15 mouse cellular contexts compared by ENCODE assay signal in genomic region chr15:5946650-5947049, GRCm38 (mm10).
"Had no signal": no experiment of that assay in that cellular context is flagged by ENCODE, and none has a peak within 500 bp of the region (broad histone marks: within the 10 kb centered on the region; RNA-seq: fewer than 3 reads in every experiment).

No protein-coding gene starts in this region.

- H3K9me3 ChIP-seq: neural tube, embryonic 15.5 days; stomach, embryonic 15.5 days had no signal

- H3K9ac ChIP-seq: neural tube, embryonic 15.5 days; stomach, embryonic 15.5 days had no signal

- H3K27me3 ChIP-seq: neural tube, embryonic 15.5 days; stomach, embryonic 15.5 days had no signal

- H3K4me1 ChIP-seq: neural tube, embryonic 15.5 days; stomach, embryonic 15.5 days had no signal

- DNase-seq: retina, postnatal 1 day; right cerebral cortex, adult 18-20 months; right cerebral cortex, postnatal 14 days; right cerebral cortex, postnatal 25 days; right cerebral cortex, postnatal 4 days; spleen, adult 18-20 months; thymus, adult 18-20 months; thymus, adult 2 months; thymus, postnatal 14 days; thymus, postnatal 25 days; thymus, postnatal 36 days; thymus, postnatal 4 days had no signal

- H3K4me3 ChIP-seq: neural tube, embryonic 15.5 days; stomach, embryonic 15.5 days had no signal

- H3K36me3 ChIP-seq: neural tube, embryonic 15.5 days; stomach, embryonic 15.5 days had no signal

- H3K27ac ChIP-seq: neural tube, embryonic 15.5 days; stomach, embryonic 15.5 days; stomach, postnatal 0 days had no signal

- H3K4me2 ChIP-seq: neural tube, embryonic 15.5 days; stomach, embryonic 15.5 days had no signal
